Mouse (Mus musculus) gastrocnemius, postnatal 10 days (tissue): ENCODE results near the gene Them7. TPM values are rescaled to one million over a fixed set of nuclear protein-coding genes. Genes with fewer than 3 reads are reported as not detected.
A peak's percentile ranks its signal among the peaks of the same experiment; 100 is the strongest.

Experiments
- DNase-seq: peaks from one replicate; pipeline ENCODE4 v3.0.0; 2021; ENCODE audit warnings: mixed read lengths
- total RNA-seq, 2 experiments: library from RNA; stranded (reverse); gene quantifications; 2 replicates each; pipeline ENCODE4 v1.2.3; 2021

Them7 gene
- total RNA-seq, 2 experiments from 2014 or later: not detected

- no peak for DNase-seq
These were observed 156.7 kb downstream of the Them7 start for GRCm38 (mm10) chr2:105380757-105381319.

- DNase-seq: no peak
These were observed 158.9 kb downstream of the Them7 start for GRCm38 (mm10) chr2:105383063-105383462.

DNA sequence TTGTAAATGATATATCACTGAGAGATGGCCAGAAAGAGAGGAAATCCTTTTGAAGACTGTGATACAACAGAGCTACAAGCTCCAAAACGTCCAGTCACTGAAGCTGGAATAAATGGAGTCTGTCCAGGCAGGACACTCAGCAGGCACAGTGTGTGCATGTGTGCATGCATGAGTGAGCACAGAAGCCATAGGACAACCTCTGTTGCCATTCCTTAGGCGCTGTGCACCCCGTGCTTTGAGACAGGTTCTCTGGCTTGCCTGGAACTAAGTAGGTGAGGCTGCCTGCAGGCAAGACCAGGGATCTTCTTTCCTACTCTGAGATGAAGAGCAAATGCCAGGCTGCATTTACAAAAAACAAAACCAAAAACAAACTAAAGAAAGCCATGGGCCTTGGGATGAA, 160.9 kb downstream of the Them7 start:
- DNase-seq: no peak

- DNase-seq: no peak
These were observed 162.3 kb downstream of the Them7 start for GRCm38 (mm10) chr2:105386418-105386817.

- peak; percentile 23 for DNase-seq
These were observed 165.1 kb downstream of the Them7 start for GRCm38 (mm10) chr2:105389007-105389890.

GRCm38 (mm10) chr2:105390653-105391413, 166.7 kb downstream of the Them7 start:
- no peak for DNase-seq

DNA sequence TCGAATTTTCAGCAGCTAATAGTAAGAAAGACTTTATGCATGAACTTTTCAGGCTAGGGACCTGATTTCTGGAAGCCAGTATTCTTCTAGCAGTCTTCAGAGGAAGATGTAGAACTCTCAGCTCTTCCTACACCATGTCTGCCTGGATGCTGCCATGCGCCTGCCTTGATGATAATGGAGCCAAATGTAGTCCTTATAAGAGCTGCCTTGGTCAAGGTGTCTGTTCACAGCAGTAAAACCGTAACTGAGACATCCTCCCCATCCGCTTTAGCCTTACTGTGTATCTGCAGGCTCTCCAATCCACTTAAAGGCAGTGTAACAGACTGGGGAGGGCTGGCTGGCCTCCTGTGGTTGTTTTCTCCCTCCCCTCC, 167.3 kb downstream of the Them7 start:
- no peak for DNase-seq

GRCm38 (mm10) chr2:105392514-105392913, 168.4 kb downstream of the Them7 start:
- DNase-seq: no peak

- no peak for DNase-seq
These were observed 170.3 kb downstream of the Them7 start for GRCm38 (mm10) chr2:105394375-105394774.

- no peak for DNase-seq
These were observed 171.9 kb downstream of the Them7 start for GRCm38 (mm10) chr2:105396066-105396465.

DNA sequence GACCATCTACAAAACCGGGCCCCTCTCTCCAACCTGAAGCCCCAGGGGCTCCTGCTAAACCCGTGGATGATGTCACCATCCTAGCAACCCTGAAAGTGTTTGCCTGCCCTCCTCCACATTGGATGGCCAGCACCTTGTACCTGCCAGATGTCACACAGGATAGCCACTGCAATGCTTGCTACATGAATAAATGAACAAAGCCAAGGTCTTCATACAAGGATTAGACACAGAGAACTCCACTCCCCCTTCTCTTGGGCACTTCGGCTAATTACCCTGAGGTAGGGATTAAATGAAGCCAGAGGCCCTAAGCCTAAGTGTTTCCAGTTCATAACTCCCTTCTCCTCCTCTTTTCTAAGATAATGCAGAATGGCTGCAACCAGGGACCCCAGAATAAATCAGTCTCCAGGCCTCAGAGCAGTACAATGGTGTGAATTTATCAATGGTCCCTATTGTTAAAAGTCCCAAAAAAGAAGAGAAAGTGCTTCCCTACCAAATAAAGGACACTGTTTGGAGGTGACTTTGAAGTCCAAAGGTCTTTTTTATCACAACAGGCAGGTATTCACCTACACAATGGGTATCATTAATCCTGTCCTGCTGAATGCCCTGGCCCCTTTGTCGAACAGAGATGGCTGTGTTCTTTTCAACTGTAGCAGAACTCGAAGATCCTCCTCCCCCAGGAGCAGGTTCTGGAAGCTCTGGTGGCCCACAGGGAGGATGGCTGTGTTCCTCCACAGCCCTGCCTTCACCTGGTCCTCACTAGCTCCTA, 173.5 kb downstream of the Them7 start:
- no peak for DNase-seq

- DNase-seq: peak; percentile 57
These were observed 174.5 kb downstream of the Them7 start for GRCm38 (mm10) chr2:105398636-105399084.

- peak; percentile 82 for DNase-seq
These were observed 175.2 kb downstream of the Them7 start, which contains the start of gene Rcn1 for GRCm38 (mm10) chr2:105399085-105399891. TSS of gene Rcn1 (minus strand) at chr2:105399319.

- DNase-seq: no peak
These were observed 176.4 kb downstream of the Them7 start for GRCm38 (mm10) chr2:105400558-105400957.

DNA sequence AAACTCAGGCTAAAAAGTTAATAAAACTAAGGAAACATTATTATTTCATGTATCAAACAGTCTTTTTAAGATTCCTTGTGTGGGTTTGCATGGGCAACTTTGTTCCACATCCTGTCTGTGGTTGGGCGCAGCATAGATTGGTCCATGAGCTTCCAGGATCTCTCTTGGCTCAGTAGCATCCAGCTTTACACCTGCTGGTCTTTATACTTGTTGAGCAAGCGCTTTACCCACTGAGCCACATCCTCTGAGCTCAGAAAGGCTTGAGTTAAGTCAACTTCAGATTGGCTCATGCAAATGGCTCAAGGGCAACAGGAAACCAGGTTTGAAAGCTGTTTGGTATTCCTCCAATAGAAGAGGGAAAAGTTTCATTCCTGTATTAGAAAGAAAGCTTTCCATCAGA, 178.1 kb downstream of the Them7 start:
- no peak for DNase-seq

DNA sequence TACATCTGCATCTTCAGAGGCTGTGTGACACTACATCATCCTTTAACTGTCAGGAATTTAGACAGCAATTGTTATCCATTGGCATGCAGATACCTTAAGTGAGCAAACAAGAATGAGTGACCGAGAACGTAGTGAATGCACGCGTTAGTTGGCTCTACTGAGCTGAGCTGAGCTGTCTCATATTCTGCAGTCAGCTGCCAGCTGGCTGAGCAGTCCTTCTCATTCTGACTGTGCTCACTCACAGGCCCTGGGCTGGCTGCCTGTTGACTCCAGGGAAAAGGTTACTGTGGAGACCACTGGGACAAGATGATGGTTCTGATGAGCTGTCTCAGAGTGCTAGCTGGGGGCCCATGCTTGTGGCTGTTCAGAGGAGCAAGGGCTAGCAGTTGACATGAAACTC, 184.4 kb downstream of the Them7 start:
- DNase-seq: peak; percentile 60

- DNase-seq: no peak
These were observed 185.1 kb downstream of the Them7 start for GRCm38 (mm10) chr2:105409253-105409652.

GRCm38 (mm10) chr2:105414309-105414708, 190.2 kb downstream of the Them7 start:
- DNase-seq: no peak

- DNase-seq: no peak
These were observed 192.0 kb downstream of the Them7 start for GRCm38 (mm10) chr2:105416046-105416659.

GRCm38 (mm10) chr2:105416660-105417348, 192.7 kb downstream of the Them7 start:
- DNase-seq: no peak
